Mouse (Mus musculus) heart, embryonic 15.5 days (tissue): ENCODE results near the gene Exoc8. TPM values are rescaled to one million over a fixed set of nuclear protein-coding genes. Genes with fewer than 3 reads are reported as not detected.

Source experiments
- ATAC-seq: fragments of 200-750 bp; cut with Nextera tagmentation; replicated peaks from 2 replicates; pipeline ENCODE4 v1.8.0; 2017; ENCODE audit warnings: low read depth, moderate TSS enrichment; ENCODE audit not compliant: insufficient number of reproducible peaks, insufficient read depth, low FRiP score
- H3K27ac ChIP-seq: fragments of 300-500 bp; sonication (generic); 2 replicates; pipeline ENCODE4 v1.5.1; 2015; ENCODE audit warnings: mild to moderate bottlenecking, inconsistent platforms
- H3K27me3 ChIP-seq: fragments of 300-500 bp; sonication (generic); 2 replicates; pipeline ENCODE4 v1.6.1; 2015; ENCODE audit warnings: inconsistent platforms
- H3K36me3 ChIP-seq: fragments of 300-500 bp; sonication (generic); 2 replicates; pipeline ENCODE4 v1.6.1; 2015; ENCODE audit warnings: mild to moderate bottlenecking, inconsistent platforms
- H3K4me1 ChIP-seq: fragments of 300-500 bp; sonication (generic); replicated peaks from 2 replicates; pipeline ENCODE4 v1.6.1; 2015; ENCODE audit warnings: inconsistent platforms
- H3K4me2 ChIP-seq: fragments of 300-500 bp; sonication (generic); 2 replicates; pipeline ENCODE4 v1.6.1; 2015; ENCODE audit warnings: inconsistent platforms, mild to moderate bottlenecking, moderate library complexity
- H3K4me3 ChIP-seq: fragments of 300-500 bp; sonication (generic); 2 replicates; pipeline ENCODE4 v1.5.1; 2015; ENCODE audit warnings: mild to moderate bottlenecking, inconsistent platforms
- H3K9ac ChIP-seq: fragments of 300-500 bp; sonication (generic); 2 replicates; pipeline ENCODE4 v1.6.1; 2015; ENCODE audit warnings: mild to moderate bottlenecking, inconsistent platforms
- H3K9me3 ChIP-seq: fragments of 300-500 bp; sonication (generic); replicated peaks from 2 replicates; pipeline ENCODE4 v1.6.1; 2016; ENCODE audit warnings: inconsistent platforms
- WGBS: fragments of 180-500 bp; shearing (Covaris S2); methylation state at CpG from one replicate; pipeline ENCODE4 v1.1.7; 2015; ENCODE audit warnings: mixed read lengths; 5-methylcytosine and 5-hydroxymethylcytosine counted together
- polyA plus RNA-seq: library from polyadenylated mRNA; unstranded; fragments of >200 nt; fragmentation: Nextera tagmentation; extraction: Ambion mirVana; gene quantifications from 2 replicates; pipeline ENCODE4 v1.2.1, GENCODE M21; 2015

The Exoc8 gene
- polyA plus RNA-seq, 1 experiment from 2014 or later = 6.5 TPM

DNA sequence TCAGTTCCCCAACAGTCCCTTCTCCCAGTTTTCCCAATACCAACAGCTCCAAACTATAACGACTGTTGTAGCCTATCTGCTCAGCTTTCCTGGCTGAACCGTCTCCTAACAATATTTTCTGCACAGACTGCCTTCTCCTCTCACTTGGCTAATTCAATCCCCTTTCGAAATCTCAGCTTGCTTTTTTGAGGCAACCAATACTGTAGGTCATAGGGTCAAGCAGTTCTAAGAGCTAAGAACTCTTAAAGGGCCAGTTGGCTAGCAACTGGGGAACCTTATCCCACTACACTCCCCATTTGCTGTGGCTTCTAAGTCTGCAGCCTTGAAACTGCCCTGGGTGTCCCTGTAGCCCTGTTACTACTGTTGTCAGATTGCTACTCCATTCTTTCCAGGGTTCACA, 52.4 kb downstream of the Exoc8 start:
- Histone ChIP-seq H3K27ac (no peak overlapping the region), H3K4me1 (no peaks in the 10 kb centered on the region), H3K9me3 (no peaks in the 10 kb centered on the region), H3K4me3 (no peak overlapping the region), H3K27me3 (no peaks in the 10 kb centered on the region), H3K9ac (no peak overlapping the region), H3K4me2 (no peak overlapping the region), H3K36me3 (peaks cover 22% of the 10 kb centered on the region)
- ATAC-seq = no peak
- WGBS = 71% methylated on average over 3 of the region's 3 CpGs

Other genes with a start within 250 kb of the Exoc8 start
- gene 2310022B05Rik, start 234.3 kb downstream of the Exoc8 start, polyA plus RNA-seq = 40.9 and 49.2 TPM in 2 replicates
- gene Ttc13, start 175.7 kb downstream of the Exoc8 start, polyA plus RNA-seq = 24.3 and 29.7 TPM in 2 replicates
- gene Arv1, start 175.6 kb downstream of the Exoc8 start, polyA plus RNA-seq = 12.6 and 17.9 TPM in 2 replicates
- 1.2 and 1.9 TPM in 2 replicates for gene Fam89a, start 145.9 kb downstream of the Exoc8 start, polyA plus RNA-seq
- 0.19 and 0.33 TPM in 2 replicates for gene Trim67, start 104.6 kb downstream of the Exoc8 start, polyA plus RNA-seq
- gene Gnpat, start 34.7 kb downstream of the Exoc8 start, polyA plus RNA-seq = 101 and 103 TPM in 2 replicates
- 46.3 and 51.6 TPM in 2 replicates for gene 2810004N23Rik, start 34.6 kb downstream of the Exoc8 start, polyA plus RNA-seq
- 7.2 and 9.6 TPM in 2 replicates for gene Sprtn, start 181 bp upstream of the Exoc8 start, polyA plus RNA-seq
- 16.7 and 18.4 TPM in 2 replicates for gene Egln1, start 51.6 kb upstream of the Exoc8 start, polyA plus RNA-seq
- gene Tsnax, start 115.3 kb upstream of the Exoc8 start, polyA plus RNA-seq = 77.3 and 91.1 TPM in 2 replicates
- 2.7 and 3.3 TPM in 2 replicates for gene Disc1, start 156.5 kb upstream of the Exoc8 start, polyA plus RNA-seq